ENCODE assay signal across 14 mouse cellular contexts in genomic region chr15:88489715-88490114, GRCm38 (mm10).
"Had no signal": no experiment of that assay in that cellular context is flagged by ENCODE, and none has a peak within 500 bp of the region (broad histone marks: within the 10 kb centered on the region; RNA-seq: fewer than 3 reads in every experiment).

No protein-coding gene starts in this region.

- DNase-seq: lung, postnatal 10 days; lung, postnatal 4 days; midbrain, embryonic 14.5 days; right cerebral cortex, postnatal 14 days; thymus, adult 18-20 months; thymus, postnatal 14 days; thymus, postnatal 36 days had no signal

- H3K36me3 ChIP-seq: midbrain, embryonic 10.5 days; midbrain, embryonic 12.5 days; neural tube, embryonic 13.5 days; neural tube, embryonic 15.5 days had no signal

- H3K27ac ChIP-seq: liver, embryonic 14.5 days; midbrain, embryonic 10.5 days; midbrain, embryonic 12.5 days; neural tube, embryonic 13.5 days; neural tube, embryonic 15.5 days had no signal

- H3K4me1 ChIP-seq: neural tube, embryonic 13.5 days; neural tube, embryonic 15.5 days had no signal

- ATAC-seq: midbrain, embryonic 16.5 days had no signal

- H3K4me3 ChIP-seq: midbrain, embryonic 10.5 days; midbrain, embryonic 12.5 days; myocyte; neural tube, embryonic 13.5 days; neural tube, embryonic 15.5 days had no signal

- H3K27me3 ChIP-seq: midbrain, embryonic 12.5 days; neural tube, embryonic 13.5 days; neural tube, embryonic 15.5 days had no signal
